Mouse (Mus musculus) large intestine, adult 2 months (tissue): ENCODE results near the gene Asgr2. TPM values are rescaled to one million over a fixed set of nuclear protein-coding genes. Genes with fewer than 3 reads are reported as not detected.
"Not testable (repeated sequence)": the region's sequence is repeated elsewhere in the genome, so short reads cannot be mapped to it uniquely, and the experiment has no call there.

Experiments
- DNase-seq: peaks from one replicate; pipeline ENCODE4 v3.0.0-alpha.2; 2012; ENCODE audit warnings: low read depth, low spot score
- WGBS: fragments of 180-500 bp; shearing (Covaris S2); methylation state at CpG from one replicate; pipeline ENCODE4 v1.1.7; 2018; 5-methylcytosine and 5-hydroxymethylcytosine counted together
- polyA plus RNA-seq: library from polyadenylated mRNA; depleted of rRNA; stranded (reverse); fragments of >200 nt; gene quantifications from 2 replicates; pipeline ENCODE4 v1.2.3, GENCODE M21; 2012; rRNA removed

The Asgr2 gene
- polyA plus RNA-seq, result 0.25 and 0.32 TPM in 2 replicates

DNA sequence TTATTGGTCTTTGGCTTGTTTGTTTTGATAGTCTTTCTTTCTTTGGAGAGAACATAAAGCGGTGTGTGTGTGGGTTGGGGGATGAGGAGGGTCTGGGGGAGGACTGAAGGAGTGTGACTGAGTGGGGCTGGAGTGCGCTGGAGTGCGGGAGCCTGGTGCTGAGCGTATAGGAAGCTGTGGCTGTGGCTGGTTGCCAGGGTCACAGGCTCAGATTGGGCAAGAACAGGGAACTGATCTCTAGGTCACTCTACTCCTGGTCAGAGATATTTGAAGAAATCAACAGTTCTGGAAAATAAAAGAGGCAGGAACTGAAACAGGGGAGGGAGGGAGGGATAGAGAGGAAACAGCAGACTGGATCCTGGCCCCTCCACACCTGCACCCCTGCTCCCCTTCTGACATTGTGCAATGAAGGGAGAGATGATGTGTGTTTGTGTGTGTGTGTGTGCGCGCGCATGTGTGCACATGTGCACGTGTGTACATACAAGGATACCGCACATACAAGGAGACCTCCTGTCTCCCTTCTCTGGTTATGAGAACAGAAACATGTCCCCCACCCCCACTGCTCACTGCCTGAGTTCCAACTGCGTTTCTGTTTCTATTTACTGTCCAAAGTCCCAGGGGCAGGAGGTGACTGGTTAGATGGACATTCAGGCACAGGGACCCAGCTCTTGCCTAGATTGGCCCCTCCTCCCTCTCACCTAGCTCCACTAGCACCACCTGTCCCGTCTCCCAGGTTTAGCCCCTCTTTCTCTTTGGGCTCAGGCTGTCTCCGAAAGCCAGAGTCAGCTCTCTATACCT is at the start of gene Asgr2:
Asgr2 (plus strand) TSS at position 659 of the 798 bp plus-strand sequence.
- WGBS, result 66% methylated on average over 12 of the region's 12 CpGs
- no peak for DNase-seq

DNA sequence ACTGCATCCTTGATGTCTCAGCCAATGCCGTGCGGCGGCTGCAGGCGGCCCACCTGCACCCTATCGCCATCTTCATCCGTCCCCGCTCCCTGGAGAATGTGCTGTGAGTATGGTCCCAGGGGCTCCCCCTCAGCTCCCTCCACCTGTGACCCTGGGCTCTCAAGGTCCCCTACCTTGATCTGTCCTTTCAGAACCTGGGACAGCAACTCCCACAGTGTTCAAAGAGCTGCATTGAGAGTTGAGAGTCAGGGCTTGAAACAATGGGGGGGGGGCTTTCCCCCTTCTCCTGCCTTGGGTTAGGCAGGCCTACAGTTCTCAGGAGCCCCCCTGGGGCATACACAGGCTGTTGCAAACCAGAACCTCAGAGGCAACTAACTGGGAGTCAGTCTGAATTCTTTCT is 48.8 kb upstream of the Asgr2 start:
- no peak for DNase-seq
- 90% methylated on average over 7 of the region's 7 CpGs for WGBS

DNA sequence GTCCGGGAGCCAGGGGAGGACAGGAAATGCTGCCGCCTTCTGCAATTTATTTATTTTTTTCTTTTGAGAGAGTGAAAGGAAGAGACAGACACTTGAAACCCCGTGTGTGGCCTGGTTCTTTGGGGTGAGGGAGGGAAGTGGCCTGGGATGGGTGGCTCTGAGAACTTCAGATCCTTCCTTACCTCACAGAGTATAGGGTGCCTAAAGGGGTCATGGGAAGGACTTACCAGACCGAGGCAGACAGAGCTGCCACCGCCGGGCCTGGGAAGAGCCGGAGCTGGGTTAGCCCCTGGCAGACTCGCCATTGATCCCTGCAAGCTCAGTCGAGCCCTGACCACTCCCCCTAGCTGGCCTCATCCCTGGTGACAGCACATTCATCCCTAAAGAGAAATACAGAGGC is 47.0 kb upstream of the Asgr2 start:
- no peak for DNase-seq
- 52% methylated on average over 9 of the region's 9 CpGs for WGBS

DNA sequence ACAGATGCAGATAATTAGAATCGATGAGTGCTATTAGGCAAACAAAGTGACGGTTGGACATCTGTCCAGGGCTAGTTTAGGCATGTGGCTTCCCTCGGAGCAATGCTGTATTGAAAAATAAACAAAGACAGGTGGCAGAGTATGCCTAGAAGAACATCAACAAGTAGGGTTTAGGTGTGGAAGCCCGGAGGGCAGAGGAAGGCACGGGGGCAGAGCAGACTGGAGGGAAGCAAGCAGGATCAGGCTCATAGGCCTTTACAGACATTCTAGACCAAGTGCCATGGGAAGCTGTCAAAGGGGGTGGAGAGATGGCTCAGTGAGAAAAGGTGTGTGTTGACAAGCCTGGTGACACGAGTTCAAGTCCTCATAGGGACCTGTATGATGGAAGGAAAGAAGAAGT is 43.1 kb upstream of the Asgr2 start:
- DNase-seq, result no peak
- 43% methylated on average over 6 of the region's 6 CpGs for WGBS

DNA sequence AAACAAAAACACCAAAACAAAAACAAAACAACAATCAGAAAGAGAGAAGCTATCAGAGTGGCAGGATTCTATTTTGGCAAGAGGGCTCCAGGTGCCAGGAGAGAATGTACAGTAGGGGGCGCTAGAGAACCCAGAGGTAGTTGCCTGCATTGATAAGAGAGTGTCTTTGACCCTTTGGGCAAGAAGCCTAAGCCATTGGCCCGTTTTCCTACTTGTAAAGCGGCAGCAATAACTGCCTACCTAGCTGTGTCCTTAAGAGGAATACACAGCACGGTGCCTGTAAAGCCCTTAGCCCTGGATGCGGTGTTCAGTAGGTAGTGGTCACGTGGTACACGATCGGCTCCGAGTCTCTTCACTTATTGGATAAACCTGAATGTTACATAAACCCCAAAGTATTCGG is 42.6 kb upstream of the Asgr2 start:
- no peak for DNase-seq
- 41% methylated on average over 10 of the region's 10 CpGs for WGBS

DNA sequence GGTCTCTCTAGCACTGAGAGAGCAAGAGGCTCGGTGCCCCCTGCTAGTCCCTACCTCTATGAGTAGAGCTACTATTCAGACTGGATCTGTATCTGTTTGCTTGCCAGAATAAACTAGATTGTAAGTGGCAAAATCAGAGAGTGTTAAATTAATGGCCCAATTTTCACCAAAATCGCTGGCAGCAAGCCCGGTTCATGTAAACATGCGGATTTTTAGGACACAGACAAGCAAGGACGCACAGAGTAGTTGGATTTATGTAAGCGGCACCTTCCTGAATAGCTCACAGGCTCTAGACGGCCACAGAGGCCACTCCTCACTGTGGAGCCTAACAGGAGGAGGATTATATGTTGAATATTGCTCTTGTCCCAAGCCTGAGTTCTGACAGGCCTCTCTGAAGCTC is 39.3 kb upstream of the Asgr2 start:
- no peak for DNase-seq
- 47% methylated on average over 7 of the region's 7 CpGs for WGBS

DNA sequence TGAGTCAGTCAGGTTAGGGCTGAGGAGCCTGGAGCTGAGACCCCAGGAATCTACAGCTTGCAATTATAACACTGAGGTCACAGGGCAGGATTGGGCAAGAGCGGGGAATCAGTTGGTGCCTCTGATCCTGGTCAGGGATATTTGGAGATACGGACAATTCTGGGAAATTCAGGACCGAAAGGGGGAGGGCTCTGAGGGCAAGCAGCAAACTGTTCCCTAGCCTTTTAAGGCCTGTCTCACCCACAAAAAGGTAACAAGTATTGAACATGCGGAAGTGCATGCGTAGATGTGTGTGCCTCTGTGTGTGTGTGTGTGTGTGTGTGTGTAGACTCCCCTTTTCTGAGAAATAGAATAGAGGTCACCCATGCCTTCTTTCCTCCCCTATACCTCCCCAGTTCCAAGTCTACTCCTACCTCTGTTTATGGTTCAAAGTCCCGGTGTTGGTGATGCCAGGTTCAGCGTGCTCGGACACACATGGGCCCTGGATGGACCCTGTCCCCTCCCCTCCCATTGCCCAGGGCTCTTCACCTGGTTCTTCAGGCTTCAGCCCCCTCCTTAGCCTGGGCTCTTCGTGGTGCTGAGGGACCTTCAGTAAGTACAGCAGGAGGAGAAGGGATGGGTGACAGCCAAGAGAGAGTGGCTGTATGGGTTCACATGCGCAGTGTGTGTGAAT is 38.4 kb upstream of the Asgr2 start, which contains the start of gene Asgr1:
Asgr1 (plus strand) TSS at position 188 of the 673 bp plus-strand sequence.
- WGBS, result 85% methylated on average over 10 of the region's 10 CpGs
- DNase-seq, result no peak

DNA sequence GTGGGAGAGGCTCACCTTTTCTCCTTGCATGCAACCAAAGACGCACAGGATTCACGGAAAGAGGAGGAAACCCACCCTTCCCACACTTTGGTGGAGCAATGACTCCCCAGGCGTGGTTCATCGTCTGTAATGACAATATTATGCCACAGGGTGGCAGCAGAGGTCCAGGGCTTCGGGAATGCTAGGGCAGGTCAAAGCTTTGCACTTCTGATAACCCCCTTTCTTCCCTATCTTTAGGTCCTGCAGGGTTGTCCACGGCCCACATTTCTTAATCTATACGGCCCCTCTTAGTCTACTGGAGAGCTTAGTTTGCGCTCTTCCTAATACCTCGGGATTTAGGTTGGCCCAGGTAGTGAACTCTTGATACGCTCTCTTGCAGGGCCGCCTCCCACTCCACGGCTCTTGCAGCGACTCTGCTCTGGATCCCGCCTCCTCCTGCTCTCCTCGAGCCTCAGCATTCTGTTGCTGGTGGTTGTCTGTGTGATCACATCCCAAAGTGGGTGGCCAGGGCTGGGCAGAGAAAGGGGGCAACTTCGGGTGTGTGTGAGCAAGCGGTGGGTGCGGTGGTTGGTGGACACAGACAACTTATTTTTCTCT is 36.7 kb upstream of the Asgr2 start:
- 25% methylated on average over 18 of the region's 18 CpGs for WGBS
- DNase-seq, result peak; percentile 47

DNA sequence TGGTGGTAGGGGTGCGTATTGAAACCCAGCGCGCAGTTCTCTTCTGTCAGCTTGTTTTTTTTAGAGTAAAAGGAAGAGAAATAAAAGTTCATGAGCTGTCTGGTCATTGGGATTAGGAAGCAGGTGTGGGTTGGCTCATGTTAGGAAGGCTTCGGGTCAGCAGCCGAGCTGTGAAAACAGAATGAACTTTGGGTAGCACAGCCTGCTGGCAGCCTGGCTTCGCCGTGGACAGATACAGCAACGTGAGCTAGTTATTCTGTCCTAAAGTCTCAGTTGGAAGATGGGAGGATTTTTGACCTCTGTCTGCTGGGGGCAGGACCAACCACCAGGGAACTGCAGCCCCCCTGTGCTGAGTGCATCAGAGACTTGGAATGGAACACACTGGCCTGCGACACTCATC is 34.6 kb upstream of the Asgr2 start:
- WGBS, result 83% methylated on average over 9 of the region's 9 CpGs
- DNase-seq, result no peak

DNA sequence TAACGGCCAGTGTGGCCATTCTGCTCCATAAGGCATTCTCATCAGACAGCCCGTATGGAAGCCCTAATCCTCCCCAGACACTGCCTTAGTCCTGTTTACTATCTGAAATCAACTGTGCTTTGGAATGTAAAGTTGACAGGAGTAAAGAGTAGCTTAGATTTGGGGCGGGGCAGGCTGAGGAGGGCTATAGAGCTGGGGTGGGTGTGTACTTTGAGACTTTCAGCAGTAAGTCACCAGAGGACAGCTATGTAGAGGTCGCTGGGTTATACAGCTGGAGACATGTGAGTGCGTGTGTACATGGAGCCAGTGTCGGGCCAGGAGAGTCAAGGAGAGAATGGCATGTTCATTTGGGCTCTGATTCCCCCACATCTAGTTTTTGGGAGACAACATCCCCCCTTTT is 32.5 kb upstream of the Asgr2 start:
- 9% methylated on average over 6 of the region's 6 CpGs for WGBS
- no peak for DNase-seq

DNA sequence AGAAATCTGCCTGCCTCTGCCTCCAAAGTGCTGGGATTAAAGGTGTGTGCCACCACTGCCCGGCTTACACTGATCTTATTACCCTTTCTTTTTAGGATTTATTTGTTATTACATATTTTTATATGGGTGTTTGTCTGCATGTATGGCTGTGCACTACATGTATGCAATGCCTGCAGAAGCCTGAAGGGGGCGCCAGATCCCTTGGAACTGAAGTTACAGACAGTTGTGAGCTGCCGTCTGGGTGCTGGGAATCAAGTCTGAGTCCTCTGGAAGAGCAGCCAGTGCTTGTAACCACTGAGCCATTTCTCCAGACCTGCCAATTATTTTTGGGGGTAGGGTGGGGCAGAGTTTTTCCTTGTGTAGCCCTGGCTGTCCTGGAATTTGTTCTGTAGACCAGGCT is 29.4 kb upstream of the Asgr2 start:
- WGBS, result 71% methylated on average over 3 of the region's 3 CpGs
- no peak for DNase-seq

DNA sequence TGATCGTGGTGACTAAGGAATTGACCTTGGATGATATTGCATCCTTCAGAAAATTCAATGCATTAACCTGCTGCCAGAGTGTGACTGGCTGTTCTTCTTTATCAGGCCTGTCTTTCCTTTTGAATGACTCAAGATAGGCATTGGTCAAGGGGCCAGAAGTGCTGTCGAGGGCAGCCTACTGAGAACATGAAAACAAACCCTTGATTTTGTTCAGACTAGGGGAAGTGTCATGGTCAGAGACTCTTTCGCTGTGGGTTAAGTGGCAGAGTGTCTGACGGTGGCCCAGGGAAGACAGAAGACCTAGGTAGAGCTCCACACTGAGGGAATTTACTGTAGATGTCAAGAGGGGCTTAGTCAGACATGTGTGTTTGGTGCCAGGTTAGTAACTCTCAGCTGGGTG is 25.7 kb upstream of the Asgr2 start:
- no peak for DNase-seq
- 50% methylated on average over 4 of the region's 4 CpGs for whole genome bisulfite sequencing

DNA sequence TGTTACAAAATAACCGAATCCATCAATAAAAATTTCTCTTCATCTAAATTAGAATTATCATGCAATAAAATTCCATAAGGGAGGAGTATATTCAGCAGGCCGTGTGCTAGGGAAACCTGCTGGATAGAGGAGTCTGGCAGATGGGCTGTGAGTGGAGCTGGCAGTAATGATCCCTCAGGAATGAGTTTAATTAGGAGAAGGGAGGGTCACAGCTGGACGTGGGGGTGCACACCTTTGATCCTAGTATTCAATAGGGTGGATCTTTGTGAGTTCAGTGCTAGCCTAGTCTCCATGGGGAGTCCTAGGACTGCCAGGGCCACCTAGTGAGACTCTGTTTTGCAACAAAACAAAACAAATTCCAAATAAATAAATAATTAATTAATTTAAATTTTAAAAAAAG is 24.2 kb upstream of the Asgr2 start:
- DNase-seq, result no peak
- 27% methylated on average over 3 of the region's 3 CpGs for WGBS

DNA sequence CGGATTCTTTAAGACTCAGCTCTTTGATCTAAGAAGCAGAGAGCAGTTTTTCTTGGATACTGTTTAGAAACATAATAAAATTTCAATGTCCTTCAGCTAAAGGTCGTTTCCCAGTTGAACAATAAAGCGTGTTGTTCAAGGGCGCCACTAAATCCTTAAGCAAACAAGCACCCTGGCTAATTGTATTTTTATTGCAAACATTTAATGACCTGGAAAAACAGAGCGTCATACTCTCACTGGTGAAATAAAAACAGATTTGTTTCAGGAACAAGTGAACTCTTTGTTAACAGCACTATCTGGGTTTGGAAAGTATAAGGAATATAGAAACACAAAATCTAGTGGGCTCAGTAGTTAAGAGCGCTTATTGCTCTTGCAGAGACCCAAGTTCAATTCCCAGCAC is 22.4 kb upstream of the Asgr2 start:
- peak; percentile 77 for DNase-seq
- WGBS, result 18% methylated on average over 6 of the region's 6 CpGs

DNA sequence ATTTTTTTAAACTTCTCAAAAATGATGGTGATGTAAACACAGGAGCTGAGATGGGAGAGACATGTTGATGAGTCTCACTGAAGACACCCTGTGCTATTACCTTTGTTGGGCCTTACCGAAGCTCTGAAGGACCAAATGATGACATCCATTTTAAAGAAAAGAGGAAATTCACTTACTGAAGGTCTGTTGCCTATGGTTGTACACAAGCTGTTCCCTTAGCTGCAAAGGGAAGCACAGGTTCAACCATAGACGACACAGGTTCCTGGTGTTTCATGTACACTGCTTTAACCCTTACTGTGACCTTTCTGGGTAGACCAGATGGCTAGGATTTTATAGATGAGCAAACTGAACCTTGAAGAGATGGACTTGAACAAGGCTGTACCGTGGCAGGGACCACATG is 21.8 kb upstream of the Asgr2 start:
- 42% methylated on average over 3 of the region's 3 CpGs for WGBS
- not testable (repeated sequence) for DNase-seq

DNA sequence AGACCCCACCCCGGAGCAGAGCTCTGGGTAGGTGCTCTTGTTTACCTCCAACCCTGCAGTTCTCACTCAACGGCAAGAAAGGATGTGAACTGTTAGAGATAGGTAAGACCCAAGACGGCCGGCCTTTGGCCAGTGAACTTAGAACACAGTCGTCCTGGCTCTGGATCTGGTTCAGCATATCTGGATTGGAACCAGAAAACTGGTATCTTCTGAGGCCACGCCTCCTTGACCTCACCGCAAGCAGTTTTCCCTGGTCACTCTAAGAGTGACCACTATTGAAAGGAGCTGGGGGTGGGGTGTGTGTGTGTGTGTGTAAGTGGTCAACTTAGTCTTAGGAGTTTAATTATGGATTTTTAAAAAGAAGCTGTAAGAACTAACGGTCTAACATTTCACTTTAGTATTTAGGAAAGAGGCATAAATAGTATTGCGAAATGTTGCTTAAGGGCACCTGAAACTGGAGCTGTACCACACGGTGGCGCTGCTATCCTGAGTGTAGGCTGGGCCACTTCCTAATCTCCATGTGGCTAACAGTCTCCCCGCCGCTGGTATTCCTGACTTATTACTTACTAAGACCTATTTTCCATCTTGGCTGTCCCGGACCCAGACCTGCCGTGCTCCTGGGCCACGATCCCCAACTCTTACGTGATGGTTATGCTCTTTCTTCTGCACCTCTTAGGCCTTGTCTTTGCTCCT is 17.9 kb upstream of the Asgr2 start:
- WGBS, result 27% methylated on average over 17 of the region's 17 CpGs
- DNase-seq, result peak; percentile 55

DNA sequence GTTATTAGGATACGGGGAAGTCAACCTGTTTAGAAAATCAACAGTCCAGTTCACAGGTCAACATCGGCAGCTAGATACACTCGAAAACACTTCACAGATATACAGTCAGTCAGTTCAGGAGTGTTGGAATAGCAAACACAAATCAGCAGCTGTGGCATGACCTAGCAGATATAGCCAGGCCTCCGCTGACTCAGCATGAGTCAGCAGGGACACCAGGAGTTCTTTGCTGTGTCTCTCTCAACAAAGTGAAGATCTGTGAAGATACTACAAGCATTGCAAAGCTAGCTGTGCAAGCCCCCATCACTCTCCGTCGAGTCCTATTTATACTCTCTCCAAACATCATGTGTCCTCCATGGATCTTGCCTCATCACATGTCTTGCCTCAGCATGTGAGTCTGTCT is 16.9 kb upstream of the Asgr2 start:
- no peak for DNase-seq
- 76% methylated on average over 6 of the region's 6 CpGs for WGBS

DNA sequence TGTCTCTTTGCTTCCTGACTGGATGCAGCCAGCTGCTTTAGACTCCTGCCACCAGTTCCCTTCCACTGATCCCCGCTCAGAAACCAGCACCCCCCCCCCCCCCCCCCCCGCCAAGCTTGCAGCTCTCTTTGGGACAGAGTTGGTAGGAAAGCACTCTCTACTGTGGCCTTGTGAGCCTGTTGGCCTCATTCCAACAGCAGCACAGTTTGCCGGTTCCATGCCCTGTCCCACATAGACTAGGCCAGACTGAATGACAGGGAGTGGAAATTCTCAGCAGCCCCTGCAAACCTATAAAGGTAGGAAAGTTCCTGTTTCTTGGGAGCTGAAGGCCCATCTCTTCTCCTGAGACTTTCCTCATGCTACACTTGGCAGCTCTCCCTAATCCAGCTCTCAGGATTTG is 15.0 kb upstream of the Asgr2 start:
- 23% methylated on average over 3 of the region's 3 CpGs for WGBS
- no peak for DNase-seq

DNA sequence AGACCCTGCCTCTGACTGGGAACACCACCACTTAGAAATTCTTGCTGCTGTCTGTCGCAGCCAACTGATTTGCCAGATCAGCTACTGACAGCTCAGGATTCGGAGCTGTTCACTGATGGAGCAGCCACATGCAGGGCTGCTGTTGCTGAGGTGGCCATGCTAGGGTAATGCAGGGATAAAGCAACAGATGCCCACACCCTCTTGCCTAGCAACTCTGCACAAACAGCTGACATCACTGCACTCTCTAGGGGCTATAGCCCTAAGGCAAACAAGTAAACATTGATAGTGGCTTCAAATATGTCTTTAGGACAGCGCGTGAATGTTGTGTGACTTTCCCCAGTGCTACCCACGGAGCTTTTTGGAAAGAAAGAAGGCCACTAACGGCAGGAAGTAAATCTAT is 13.3 kb upstream of the Asgr2 start:
- WGBS, result 47% methylated on average over 6 of the region's 6 CpGs
- no peak for DNase-seq

DNA sequence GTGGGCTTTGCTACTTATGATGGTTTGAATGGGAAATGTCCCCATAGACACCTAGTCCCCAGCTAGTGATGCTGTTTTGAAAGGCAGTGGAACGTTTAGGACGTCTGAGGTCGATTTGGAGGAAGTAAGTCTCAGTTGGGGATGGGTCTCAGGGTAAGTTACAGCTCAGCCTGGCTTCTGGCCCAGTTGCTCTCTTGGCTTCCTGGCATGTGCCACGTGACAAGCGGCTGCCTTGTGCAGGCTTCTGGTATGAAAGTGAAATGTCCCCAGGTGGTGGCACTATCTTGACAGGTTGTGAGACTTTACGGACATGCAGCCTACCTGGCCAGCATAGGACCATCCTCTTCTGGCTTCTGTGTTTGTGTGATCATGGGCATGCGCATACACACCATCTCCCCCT is 12.5 kb upstream of the Asgr2 start:
- no peak for DNase-seq
- 29% methylated on average over 7 of the region's 7 CpGs for WGBS
